Mouse (Mus musculus) olfactory bulb, adult 2 months (tissue): ENCODE results near the gene Gm49630. TPM values are rescaled to one million over a fixed set of nuclear protein-coding genes. Genes with fewer than 3 reads are reported as not detected.
"Not testable (repeated sequence)": the region's sequence is repeated elsewhere in the genome, so short reads cannot be mapped to it uniquely, and the experiment has no call there.

Source experiments
- H3K27ac ChIP-seq: fragments of 200-500 bp; 2 replicates; pipeline ENCODE4 v1.5.1; 2012; ENCODE audit warnings: low read depth, low read length; ENCODE audit not compliant: insufficient read depth
- H3K4me1 ChIP-seq: fragments of 200-500 bp; 2 replicates; pipeline ENCODE4 v1.6.1; 2012; ENCODE audit warnings: low read length; ENCODE audit not compliant: control insufficient read depth, insufficient read depth
- H3K4me3 ChIP-seq: fragments of 200-500 bp; 2 replicates; pipeline ENCODE4 v1.5.1; 2012; ENCODE audit warnings: mild to moderate bottlenecking, low read depth, low read length, moderate library complexity; ENCODE audit not compliant: insufficient read depth
- WGBS: fragments of 180-500 bp; shearing (Covaris S2); methylation state at CpG from one replicate; pipeline ENCODE4 v1.1.7; 2018; 5-methylcytosine and 5-hydroxymethylcytosine counted together
- polyA plus RNA-seq: library from polyadenylated mRNA; stranded (reverse); fragments of >200 nt; gene quantifications from 2 replicates; pipeline ENCODE4 v1.2.4, GENCODE M21; 2012; ENCODE audit warnings: low replicate concordance; ENCODE audit not compliant: missing spikeins, insufficient read depth, insufficient read length

Gm49630 gene
- polyA plus RNA-seq, result not detected in 2 replicates

DNA sequence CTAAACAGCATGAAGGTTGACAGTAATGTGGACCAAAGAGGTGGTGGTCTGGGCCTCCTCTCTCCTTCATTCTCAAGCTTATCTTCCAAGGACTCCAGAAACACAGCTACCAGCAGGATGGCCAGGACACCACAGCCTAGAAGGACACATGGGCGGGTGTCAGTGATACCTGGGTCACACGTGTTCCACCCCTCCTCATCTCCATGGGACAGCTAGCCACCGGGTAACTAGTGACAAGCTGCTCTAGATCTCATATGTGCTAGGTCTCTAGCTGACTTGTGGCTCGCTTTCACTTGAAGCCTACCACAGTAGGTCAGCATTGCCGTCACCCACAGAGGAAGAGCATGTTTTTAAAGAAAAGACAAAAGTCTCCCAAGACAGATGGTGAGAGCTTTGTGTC is at the start of gene Gm49630:
Gm49630 (minus strand) TSS at position 101 of the 400 bp plus-strand sequence.
- not testable (repeated sequence) for H3K27ac ChIP-seq, H3K4me1 ChIP-seq, H3K4me3 ChIP-seq
- 90% methylated on average over 2 of the region's 5 CpGs for WGBS

DNA sequence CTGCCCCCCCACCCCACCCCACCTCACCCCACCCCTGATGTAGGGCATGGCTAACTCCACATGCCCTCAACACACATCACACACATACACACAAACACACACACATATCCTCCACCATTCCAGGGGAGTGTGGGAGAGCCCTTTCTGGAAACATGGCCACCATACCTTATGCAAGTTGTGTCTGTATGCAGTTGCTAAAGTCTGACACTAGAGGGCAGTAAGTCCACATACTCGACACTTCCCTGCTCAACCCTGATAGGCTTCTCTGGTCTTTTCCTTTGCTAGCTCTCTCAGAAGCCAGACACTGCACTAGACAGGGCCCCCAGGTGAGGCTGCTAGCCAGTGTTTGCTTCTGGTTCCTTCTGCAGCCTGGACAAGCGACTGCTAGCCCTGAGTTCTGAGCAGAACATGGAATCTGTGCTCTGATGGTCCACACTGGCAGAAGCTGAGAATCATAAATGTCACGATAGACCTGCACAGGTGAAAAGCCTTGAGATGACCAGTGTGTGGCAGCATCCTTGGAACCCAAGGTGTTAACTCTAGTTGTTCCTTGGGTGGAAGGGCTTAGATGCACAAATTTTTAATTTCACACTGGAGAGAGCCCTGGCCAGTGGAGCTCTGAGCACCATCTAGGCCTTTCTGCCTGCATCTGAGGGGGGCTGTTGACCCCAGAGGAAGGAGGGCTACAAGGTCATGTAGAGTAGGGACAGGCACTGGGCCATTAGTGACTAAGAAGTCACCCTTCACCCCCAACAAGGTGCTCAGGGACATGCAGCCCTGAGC is 48.6 kb upstream of the Gm49630 start:
- whole genome bisulfite sequencing, result 41% methylated on average over 3 of the region's 3 CpGs
- not testable (repeated sequence) for H3K4me1 ChIP-seq, H3K4me3 ChIP-seq, H3K27ac ChIP-seq

DNA sequence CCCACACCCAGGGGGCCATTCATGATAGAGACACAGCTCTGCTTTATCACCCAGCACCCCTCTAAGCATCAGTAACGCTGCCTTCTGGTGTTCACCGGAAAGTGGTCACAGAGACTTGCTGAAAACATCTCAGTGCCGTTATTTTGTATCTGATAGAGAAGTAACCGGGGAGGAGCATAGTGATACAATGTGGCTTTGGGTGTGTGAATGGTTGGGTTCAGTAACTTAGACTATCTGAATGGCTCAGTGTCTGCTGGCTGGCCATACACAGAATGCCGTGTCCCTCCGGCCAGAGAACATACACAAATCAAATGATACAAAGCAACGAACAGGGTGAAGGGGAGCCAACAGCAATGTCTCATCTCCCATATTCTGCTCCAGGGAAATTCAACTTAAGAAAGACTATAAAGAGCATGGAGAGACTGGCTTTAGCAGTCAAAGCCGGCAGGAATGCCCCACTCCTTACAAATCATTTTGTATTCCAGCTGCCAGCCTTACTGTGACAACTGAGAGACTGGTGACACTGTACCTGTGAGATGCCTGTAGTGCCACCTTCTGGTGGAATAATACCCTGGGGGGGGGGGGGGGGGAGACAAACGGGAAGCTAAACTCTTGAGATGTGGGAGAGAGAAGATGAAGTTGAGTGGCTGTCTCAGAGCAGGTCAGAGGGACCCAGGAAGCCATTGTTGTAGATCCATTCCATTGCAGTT is 43.0 kb upstream of the Gm49630 start:
- 84% methylated on average over 8 of the region's 9 CpGs for WGBS
- H3K4me3 ChIP-seq, H3K27ac ChIP-seq, H3K4me1 ChIP-seq: not testable (repeated sequence)

DNA sequence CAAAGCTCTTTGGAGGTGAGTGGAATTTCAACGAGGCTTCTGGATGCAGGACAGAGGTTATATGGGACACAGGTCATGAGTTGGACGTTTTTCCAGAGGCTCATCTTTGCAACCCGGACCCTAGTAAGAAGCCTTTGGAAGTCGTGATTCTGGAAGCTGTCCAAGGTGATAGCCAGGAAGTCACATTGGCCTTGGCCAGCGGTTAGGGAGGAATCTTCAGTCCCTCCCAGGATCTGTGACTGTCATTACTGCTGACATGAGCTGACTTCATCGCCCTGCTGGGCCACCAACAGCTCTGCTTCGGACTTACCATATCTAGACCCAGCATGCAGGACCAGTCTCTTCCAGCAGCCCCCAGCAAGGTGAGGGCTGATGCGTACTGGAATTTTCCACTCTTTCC is 41.6 kb upstream of the Gm49630 start:
- not testable (repeated sequence) for H3K4me3 ChIP-seq, H3K4me1 ChIP-seq, H3K27ac ChIP-seq
- WGBS, result 83% methylated on average over 8 of the region's 8 CpGs

DNA sequence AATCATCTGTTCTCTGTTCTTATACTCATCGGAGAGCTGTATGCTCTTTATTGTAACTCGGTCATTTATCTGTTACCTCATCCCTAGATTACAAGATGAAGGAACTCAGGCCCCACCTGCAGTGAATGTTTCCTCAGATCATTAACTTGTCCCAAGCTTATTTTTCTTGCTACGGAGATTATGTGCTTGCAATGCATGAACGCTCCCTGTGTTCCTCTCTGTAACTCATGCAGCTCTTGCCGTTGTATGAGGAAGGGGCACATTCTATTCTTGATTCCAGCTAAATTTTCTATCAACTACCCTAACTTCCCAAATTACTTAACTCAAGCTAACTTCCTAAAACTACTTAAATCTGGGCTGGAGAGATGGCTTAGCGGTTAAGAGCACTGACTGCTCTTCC is 28.0 kb upstream of the Gm49630 start:
- WGBS, result 84% methylated on average over 6 of the region's 6 CpGs
- not testable (repeated sequence) for H3K4me1 ChIP-seq, H3K27ac ChIP-seq, H3K4me3 ChIP-seq

DNA sequence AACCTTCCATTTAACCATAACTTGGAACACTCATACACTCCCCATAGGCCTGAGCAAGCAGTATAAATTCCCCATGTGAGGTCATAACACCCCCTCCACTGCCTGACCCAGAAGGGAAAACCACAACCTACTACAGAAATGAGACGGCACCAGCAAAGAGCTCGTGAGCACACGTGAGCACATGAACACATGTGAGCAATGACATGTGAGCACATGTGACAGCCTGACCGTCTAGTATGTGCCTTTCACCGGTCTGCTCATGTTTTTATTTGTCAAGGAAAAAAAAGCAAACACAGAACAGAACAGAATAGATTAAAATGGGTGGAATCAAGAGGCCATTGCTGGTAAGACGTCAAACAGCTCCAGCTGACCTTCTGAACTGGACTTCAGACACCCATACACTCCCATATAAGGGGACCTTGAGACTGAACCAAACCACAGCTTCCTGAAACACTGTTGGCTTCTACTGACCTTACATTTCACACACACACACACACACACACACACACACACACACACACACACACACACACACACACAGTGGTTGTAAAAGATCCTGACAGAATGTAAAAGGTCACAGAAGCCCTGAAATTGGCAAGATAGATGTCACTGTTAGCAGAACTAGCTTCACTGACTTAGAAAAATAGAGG is 26.5 kb upstream of the Gm49630 start:
- 90% methylated on average over 6 of the region's 6 CpGs for WGBS

DNA sequence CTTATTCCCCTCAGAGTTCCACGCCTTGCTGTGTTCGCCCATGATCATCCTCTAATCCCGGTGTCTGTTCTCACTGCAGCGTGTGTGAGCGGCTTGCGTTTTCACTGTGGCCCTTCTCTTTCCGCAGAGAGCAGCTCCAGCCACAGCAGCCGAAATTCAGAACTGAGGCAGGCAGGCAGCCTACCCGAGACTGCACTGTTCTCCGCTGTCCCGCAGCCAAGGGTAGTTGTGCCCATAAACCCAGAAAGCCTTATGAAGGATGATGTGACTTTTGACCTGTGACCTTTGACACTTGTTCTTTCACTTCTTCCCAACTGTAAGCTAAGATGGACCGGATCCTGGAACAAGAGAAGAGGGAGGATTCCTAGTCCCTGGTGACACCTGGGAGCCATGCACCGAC is 25.3 kb upstream of the Gm49630 start:
- not testable (repeated sequence) for H3K27ac ChIP-seq, H3K4me3 ChIP-seq, H3K4me1 ChIP-seq
- 90% methylated on average over 13 of the region's 13 CpGs for WGBS

More for the DNA sequence above, 26.5 kb upstream of the Gm49630 start:
- not testable (repeated sequence) for H3K27ac ChIP-seq, H3K4me1 ChIP-seq, H3K4me3 ChIP-seq

DNA sequence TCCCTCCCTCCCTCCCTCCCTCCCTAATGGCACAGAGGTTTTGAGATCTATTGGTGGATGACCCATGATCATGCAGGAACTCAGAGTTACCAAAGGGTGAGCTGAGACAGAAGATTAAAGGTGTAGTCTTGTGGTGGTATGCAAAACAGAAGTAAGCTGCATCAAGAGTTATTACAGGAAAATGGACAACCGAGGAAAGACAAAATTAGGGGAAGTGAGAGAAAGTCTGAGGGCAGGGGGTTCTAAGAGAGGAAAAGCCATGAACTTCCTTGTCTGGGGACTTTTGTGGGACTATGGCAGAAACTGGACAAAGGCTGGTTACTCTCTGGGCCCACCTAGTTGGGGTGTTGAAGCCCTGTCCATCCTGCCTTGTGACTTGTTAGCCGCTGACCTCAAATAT is 24.5 kb upstream of the Gm49630 start:
- WGBS, result no CpG with 5 or more reads among the region's 2 CpGs
- H3K4me1 ChIP-seq, H3K27ac ChIP-seq, H3K4me3 ChIP-seq: not testable (repeated sequence)

DNA sequence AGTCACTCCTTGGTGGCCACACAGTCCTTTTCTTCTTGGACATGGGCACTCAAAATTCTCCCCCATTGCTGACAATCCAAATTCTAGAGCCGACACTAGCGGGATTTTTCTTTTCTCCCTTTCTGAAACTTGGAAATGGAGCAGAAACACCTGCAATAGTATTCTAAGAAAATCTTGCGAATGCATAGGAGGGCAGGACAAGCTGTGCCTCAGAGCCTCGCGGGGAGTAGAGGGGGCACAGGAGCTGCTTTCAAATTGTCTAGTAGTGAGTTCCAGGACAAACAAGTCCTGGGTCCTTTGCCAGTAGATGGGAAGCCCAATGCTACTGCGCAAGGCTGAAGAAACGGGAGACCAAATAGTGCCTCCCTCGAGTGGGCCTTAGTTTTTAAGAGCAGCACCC is 23.9 kb upstream of the Gm49630 start:
- H3K4me3 ChIP-seq, H3K4me1 ChIP-seq, H3K27ac ChIP-seq: not testable (repeated sequence)
- WGBS, result 90% methylated on average over 8 of the region's 8 CpGs

DNA sequence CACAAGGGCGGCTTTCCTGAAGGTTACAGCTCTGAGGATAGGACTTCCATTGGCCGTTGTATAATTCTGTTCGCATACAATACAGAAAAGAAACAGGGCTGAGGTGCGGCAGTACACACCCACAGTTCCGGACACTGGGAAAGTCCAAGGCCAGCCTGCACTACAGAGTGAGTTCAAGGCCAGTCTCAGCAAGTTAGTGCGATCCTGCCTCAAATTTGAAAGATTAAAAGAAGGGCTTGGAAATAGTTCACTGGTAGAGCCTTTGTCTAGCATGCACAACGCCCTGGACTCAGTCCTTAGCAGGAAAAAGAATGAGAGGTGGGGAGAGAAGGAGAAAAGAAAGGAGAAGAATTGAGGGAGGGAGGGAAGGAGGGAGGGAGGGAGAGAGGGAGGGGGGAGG is 23.3 kb upstream of the Gm49630 start:
- not testable (repeated sequence) for H3K27ac ChIP-seq, H3K4me1 ChIP-seq, H3K4me3 ChIP-seq
- WGBS, result 89% methylated on average over 7 of the region's 7 CpGs

DNA sequence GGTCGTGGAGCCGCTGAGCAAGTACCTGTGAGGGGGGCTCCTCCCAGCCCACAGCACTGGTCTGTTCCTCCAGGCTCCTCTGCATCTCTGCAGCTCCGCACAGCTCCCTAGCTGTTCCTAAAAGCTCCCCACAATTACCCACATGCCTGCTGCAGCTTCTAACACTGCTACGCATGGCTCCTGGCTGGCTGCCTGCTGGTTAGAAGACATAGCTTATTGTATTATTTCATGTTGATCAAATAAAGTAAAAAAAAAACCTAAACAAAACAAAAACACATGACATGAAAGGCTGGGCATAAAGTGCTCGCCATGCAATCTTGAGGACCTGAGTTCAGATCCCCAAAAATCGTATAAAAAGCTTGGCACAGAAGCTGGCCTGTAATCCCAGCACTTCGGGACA is 18.1 kb upstream of the Gm49630 start:
- not testable (repeated sequence) for H3K4me1 ChIP-seq, H3K27ac ChIP-seq, H3K4me3 ChIP-seq
- 67% methylated on average over 7 of the region's 7 CpGs for WGBS

DNA sequence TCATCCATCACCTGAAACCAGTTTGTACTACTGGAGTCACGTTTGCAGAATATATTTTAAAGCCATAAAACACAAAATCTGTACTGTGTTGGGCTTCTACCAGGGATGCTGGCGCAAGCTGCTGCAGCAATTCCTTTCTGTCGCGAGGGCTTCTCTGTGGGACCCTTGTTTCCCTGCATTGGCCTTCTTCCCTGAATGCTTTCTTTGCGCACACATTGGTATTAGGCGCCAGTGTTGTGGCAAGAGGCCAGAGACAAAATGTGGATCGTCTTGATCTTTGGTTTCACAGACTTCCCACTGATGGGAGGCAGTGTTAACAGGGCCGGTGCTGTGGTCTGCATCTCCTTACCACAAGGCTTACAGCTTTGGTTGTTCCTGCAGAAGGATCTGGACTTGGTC is 17.2 kb upstream of the Gm49630 start:
- 70% methylated on average over 8 of the region's 8 CpGs for WGBS
- H3K4me3 ChIP-seq, H3K4me1 ChIP-seq: not testable (repeated sequence)

DNA sequence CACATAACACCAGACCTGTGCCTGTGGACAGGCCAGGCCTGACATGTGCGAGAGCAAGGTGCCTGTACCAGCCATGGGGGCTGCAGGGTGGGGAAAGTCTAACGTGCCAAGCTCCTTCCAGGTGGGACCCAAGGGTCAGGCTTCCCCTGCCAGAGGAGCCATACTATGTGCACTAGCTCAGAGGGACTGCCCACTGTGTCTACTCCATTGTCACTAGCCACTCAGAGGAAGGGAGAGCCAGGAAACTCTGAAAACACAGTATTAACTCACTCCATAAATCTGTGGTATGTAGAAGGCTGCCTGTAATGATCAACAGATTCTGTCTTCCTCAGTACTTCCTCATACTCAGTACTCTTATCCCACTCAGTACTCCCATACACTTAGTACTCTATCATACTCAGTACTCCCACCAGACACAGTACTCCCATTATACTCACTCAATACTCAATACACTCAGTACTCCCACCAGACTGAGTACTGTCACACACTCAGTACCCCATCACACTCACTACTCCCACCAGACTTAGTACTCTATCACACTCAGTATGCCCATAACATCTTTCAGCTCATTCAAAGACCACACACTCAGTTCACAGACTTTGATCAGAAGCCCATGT is 16.7 kb upstream of the Gm49630 start:
- not testable (repeated sequence) for H3K27ac ChIP-seq, H3K4me3 ChIP-seq, H3K4me1 ChIP-seq
- no CpG with 5 or more reads among the region's 2 CpGs for WGBS

More for the DNA sequence above, 17.2 kb upstream of the Gm49630 start:
- not testable (repeated sequence) for H3K27ac ChIP-seq

DNA sequence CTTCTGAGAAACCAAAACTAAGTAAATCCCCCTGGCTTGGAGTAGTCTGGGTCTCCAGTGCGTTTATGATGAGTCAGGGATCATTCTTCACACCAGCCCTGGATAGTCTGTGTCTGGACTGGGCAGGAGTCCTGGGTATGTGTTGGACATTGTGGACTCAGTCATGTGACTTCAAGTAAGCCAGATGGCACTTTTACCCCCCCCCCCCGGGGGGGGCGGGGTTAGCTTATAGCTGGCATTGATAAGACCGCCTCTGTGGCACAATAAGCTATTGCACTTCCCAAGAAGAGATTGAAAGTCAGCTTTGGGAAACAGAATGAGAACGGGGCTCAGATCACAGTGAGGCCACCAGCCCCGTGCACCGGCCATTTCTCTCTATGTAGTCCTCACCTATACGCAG is 14.2 kb upstream of the Gm49630 start:
- not testable (repeated sequence) for H3K4me3 ChIP-seq, H3K4me1 ChIP-seq, H3K27ac ChIP-seq
- WGBS, result 71% methylated on average over 8 of the region's 8 CpGs
